Mouse (Mus musculus): ENCODE measurements around the gene Ppfia3.

- TF ChIP-seq CTCF (IDR thresholded peaks at IDR 0.05; ENCODE audit: low read depth) (no peak), EP300 (IDR thresholded peaks at IDR 0.05; ENCODE audit: low read depth) (no peak)
These were observed 53.9 kb downstream of the Ppfia3 start for GRCm38 (mm10) chr7:45312686-45313453.

Data from heart, postnatal 0 days (tissue).